Mouse (Mus musculus) cortical plate, adult 2 months (tissue): Measurements from ENCODE around the gene Cactin.

Experiments
- CTCF ChIP-seq: fragments of 200-500 bp; IDR thresholded peaks from 2 replicates; pipeline ENCODE4 v1.5.1; 2011; ENCODE audit warnings: mild to moderate bottlenecking, control low read depth, low read length; ENCODE audit not compliant: insufficient read depth; ENCODE audit errors: extremely low read depth
- POLR2A ChIP-seq: fragments of 200-500 bp; IDR thresholded peaks from 2 replicates; pipeline ENCODE4 v1.6.1; 2011; ENCODE audit warnings: mild to moderate bottlenecking, low read length, control low read depth; ENCODE audit not compliant: insufficient read depth; ENCODE audit errors: extremely low read depth

GRCm38 (mm10) chr10:81301321-81301720, 19.6 kb upstream of the Cactin start:
- TF ChIP-seq POLR2A (no peak), CTCF (no peak)
